Mouse (Mus musculus) midbrain, embryonic 12.5 days (tissue): ENCODE data around the gene Egf. TPM values are rescaled to one million over a fixed set of nuclear protein-coding genes. Genes with fewer than 3 reads are reported as not detected.

Experiments used
- microRNA-seq: library from miRNA; unstranded; fragments of <30 nt; microRNA quantifications from one replicate; pipeline ENCODE4, GENCODE M21; 2017
- polyA plus RNA-seq: library from polyadenylated mRNA; unstranded; fragments of >200 nt; fragmentation: Nextera tagmentation; extraction: Ambion mirVana; gene quantifications from 2 replicates; pipeline ENCODE4 v1.2.1, GENCODE M21; 2016

Egf gene
- polyA plus RNA-seq, 1 experiment from 2014 or later = 2.1 TPM

Small RNAs within 50 kb of the gene (microRNA-seq; reads per million reads assigned to microRNA genes)
- gene Gm24515 = not detected

Other genes with a start within 250 kb of the Egf start
- 34.4 and 35.5 TPM in 2 replicates for gene Elovl6, start 223.0 kb downstream of the Egf start, polyA plus RNA-seq
- gene Lrit3, start 48.7 kb upstream of the Egf start, polyA plus RNA-seq = not detected in 2 replicates
- gene Rrh, start 67.3 kb upstream of the Egf start, polyA plus RNA-seq = not detected in 2 replicates
- 86.2 and 89.3 TPM in 2 replicates for gene Gar1, start 76.1 kb upstream of the Egf start, polyA plus RNA-seq
- gene Cfi, start 80.6 kb upstream of the Egf start, polyA plus RNA-seq = 0.14 and 0.35 TPM in 2 replicates
- 22.6 and 23.0 TPM in 2 replicates for gene Pla2g12a, start 123.3 kb upstream of the Egf start, polyA plus RNA-seq
- gene Casp6, start 146.1 kb upstream of the Egf start, polyA plus RNA-seq = 56.3 and 57.7 TPM in 2 replicates
- gene Mcub, start 214.9 kb upstream of the Egf start, polyA plus RNA-seq = 3.6 and 4.2 TPM in 2 replicates